24 mouse cellular contexts compared by ENCODE assay signal in the genomic region with DNA sequence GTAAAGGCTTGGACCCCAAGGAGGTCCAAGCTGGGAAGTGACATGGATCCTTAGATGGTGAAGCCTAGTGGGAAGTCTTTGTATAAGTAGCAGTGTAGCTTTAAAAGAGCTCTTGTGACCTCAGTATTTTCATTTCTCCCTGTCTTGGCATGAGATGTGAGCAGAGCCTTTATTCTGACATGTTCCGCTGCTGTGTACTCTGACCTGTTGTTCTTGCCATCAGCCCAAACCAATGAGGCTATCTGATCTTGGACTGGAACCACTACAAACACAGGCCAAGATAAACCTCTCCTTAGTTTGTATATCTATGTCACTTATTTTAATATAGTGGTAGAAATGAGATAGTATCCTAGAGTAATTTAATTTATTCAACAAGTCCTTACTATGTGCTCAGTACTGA.
"Had no signal": no experiment of that assay in that cellular context is flagged by ENCODE, and none has a peak within 500 bp of the region (broad histone marks: within the 10 kb centered on the region; RNA-seq: fewer than 3 reads in every experiment).

No protein-coding gene starts in this region.

- H3K4me1 ChIP-seq: limb, embryonic 10.5 days; limb, embryonic 13.5 days; liver, embryonic 15.5 days; midbrain, embryonic 12.5 days; midbrain, embryonic 15.5 days; neural tube, embryonic 12.5 days; neural tube, embryonic 15.5 days had no signal

- H3K27ac ChIP-seq: kidney, embryonic 15.5 days; layer of hippocampus, adult 2 months; limb, embryonic 10.5 days; limb, embryonic 13.5 days; liver, embryonic 15.5 days; macrophage; midbrain, embryonic 12.5 days; midbrain, embryonic 15.5 days; neural tube, embryonic 12.5 days; neural tube, embryonic 15.5 days; stomach, postnatal 0 days had no signal

- H3K4me3 ChIP-seq: kidney, embryonic 15.5 days; layer of hippocampus, adult 2 months; limb, embryonic 10.5 days; limb, embryonic 13.5 days; liver, embryonic 15.5 days; midbrain, embryonic 12.5 days; midbrain, embryonic 15.5 days; neural tube, embryonic 12.5 days; neural tube, embryonic 15.5 days had no signal

- H3K27me3 ChIP-seq: kidney, embryonic 15.5 days; limb, embryonic 13.5 days; liver, embryonic 15.5 days; midbrain, embryonic 12.5 days; midbrain, embryonic 15.5 days; neural tube, embryonic 12.5 days; neural tube, embryonic 15.5 days had no signal

- H3K36me3 ChIP-seq: kidney, embryonic 15.5 days; limb, embryonic 10.5 days; limb, embryonic 13.5 days; liver, embryonic 15.5 days; midbrain, embryonic 12.5 days; midbrain, embryonic 15.5 days; neural tube, embryonic 12.5 days; neural tube, embryonic 15.5 days had no signal

- H3K9ac ChIP-seq: kidney, embryonic 15.5 days; limb, embryonic 13.5 days; liver, embryonic 15.5 days; lung, embryonic 14.5 days; midbrain, embryonic 12.5 days; midbrain, embryonic 15.5 days; neural tube, embryonic 12.5 days; neural tube, embryonic 15.5 days had no signal

- ATAC-seq: intestine, embryonic 16.5 days; lung, postnatal 0 days; midbrain, embryonic 15.5 days had no signal

- H3K4me2 ChIP-seq: kidney, embryonic 15.5 days; limb, embryonic 13.5 days; liver, embryonic 15.5 days; lung, embryonic 14.5 days; midbrain, embryonic 12.5 days; midbrain, embryonic 15.5 days; neural tube, embryonic 12.5 days; neural tube, embryonic 15.5 days had no signal

- DNase-seq: kidney, adult 18-20 months; kidney, postnatal 10 days; layer of hippocampus, adult 9-11 months; liver; lung, embryonic 14.5 days; right cerebral cortex, adult 18-20 months; right cerebral cortex, postnatal 14 days; right cerebral cortex, postnatal 4 days; thymus, adult 2 months; thymus, postnatal 14 days; thymus, postnatal 4 days had no signal

- H3K9me3 ChIP-seq: kidney, embryonic 15.5 days; limb, embryonic 10.5 days; limb, embryonic 13.5 days; liver, embryonic 15.5 days; midbrain, embryonic 12.5 days; midbrain, embryonic 15.5 days; neural tube, embryonic 12.5 days; neural tube, embryonic 15.5 days had no signal
